Mouse (Mus musculus): ENCODE measurements around the gene Ppp1r21. TPM values are rescaled to one million over a fixed set of nuclear protein-coding genes. Genes with fewer than 3 reads are reported as not detected.

Ppp1r21 gene
- total RNA-seq, 2 experiments from 2014 or later, result 71.4 to 71.6 TPM

GRCm38 (mm10) chr17:88636076-88636475 lies 106.2 kb downstream of the Ppp1r21 start:
- DNase-seq, result no peak
- intact Hi-C loops (cut with DNase I), result loop anchor here (10.0 kb wide), 1 partner anchor 71 kb away; no protein-coding TSS in a partner anchor

- intact Hi-C loops (cut with DNase I), result loop anchor here (10.0 kb wide), 1 partner anchor 72 kb away; no protein-coding TSS in a partner anchor
Measured at GRCm38 (mm10) chr17:88636587-88636986, 106.7 kb downstream of the Ppp1r21 start.

More at GRCm38 (mm10) chr17:88636587-88636986, 106.7 kb downstream of the Ppp1r21 start:
- DNase-seq, result no peak

Other genes with a start within 250 kb of the Ppp1r21 start
- 10 to 100 TPM; 13.7 to 14.6 TPM for gene Foxn2, start 89.4 kb upstream of the Ppp1r21 start, total RNA-seq (2021)
- 10 to 100 TPM in 1 of 2 experiments, 1 to 10 TPM in 1; 9.1 to 11.1 TPM for gene Ston1, start 67.6 kb downstream of the Ppp1r21 start, total RNA-seq (2021)
- under 1 TPM in 1 of 2 experiments, not detected in 1; 0.38 TPM for gene Gtf2a1l, start 138.5 kb downstream of the Ppp1r21 start, total RNA-seq (2021)